In genomic region chr2:35930498-35931149, GRCm38 (mm10) we compare ENCODE assay signal across 7 mouse cellular contexts. TPM values are rescaled to one million over a fixed set of nuclear protein-coding genes. Genes with fewer than 3 reads are reported as not detected.
A peak's percentile ranks its signal among the peaks of the same experiment; 100 is the strongest.
DNase-seq lines count a peak whose midpoint lies in the region; ATAC-seq and TF ChIP-seq lines count a peak whose summit lies in the region.

No protein-coding gene starts in this region.

- no peaks in the 10 kb centered on the region for H3K9me3 ChIP-seq in forebrain, embryonic 16.5 days (ENCODE audit: control insufficient read depth, low read length)
- no peaks in the 10 kb centered on the region for H3K9me3 ChIP-seq in hindbrain, embryonic 14.5 days (ENCODE audit: control insufficient read depth, low read length)
- H3K9me3 ChIP-seq in midbrain, embryonic 11.5 days (ENCODE audit: control insufficient read depth, low read length) = no peaks in the 10 kb centered on the region

- 30% methylated on average over 11 of the region's 11 CpGs for WGBS in forebrain, embryonic 16.5 days
- 35% methylated on average over 11 of the region's 11 CpGs for WGBS in hindbrain, embryonic 14.5 days
- 38% methylated on average over 11 of the region's 11 CpGs for WGBS in midbrain, embryonic 11.5 days

- no peaks in the 10 kb centered on the region for H3K36me3 ChIP-seq in forebrain, embryonic 16.5 days (ENCODE audit: control insufficient read depth, insufficient read depth)
- no peaks in the 10 kb centered on the region for H3K36me3 ChIP-seq in hindbrain, embryonic 14.5 days (replicated peaks; ENCODE audit: control insufficient read depth, insufficient read depth)
- no peaks in the 10 kb centered on the region for H3K36me3 ChIP-seq in midbrain, embryonic 11.5 days (ENCODE audit: control insufficient read depth, insufficient read depth, low read length)

- no peaks in the 10 kb centered on the region for H3K27me3 ChIP-seq in forebrain, embryonic 16.5 days (replicated peaks; ENCODE audit: control insufficient read depth, insufficient read depth, low read length)
- H3K27me3 ChIP-seq in hindbrain, embryonic 14.5 days (ENCODE audit: control insufficient read depth, insufficient read depth, low read length) = no peaks in the 10 kb centered on the region
- H3K27me3 ChIP-seq in midbrain, embryonic 11.5 days (ENCODE audit: control insufficient read depth, insufficient read depth, low read length) = no peaks in the 10 kb centered on the region

- 0 out of 2 replicates have a peak, but pooled peaks cover 2% of the 10 kb centered on the region for H3K4me1 ChIP-seq in forebrain, embryonic 16.5 days (replicated peaks; ENCODE audit: control insufficient read depth, insufficient read depth, low read length)
- H3K4me1 ChIP-seq in hindbrain, embryonic 14.5 days (replicated peaks; ENCODE audit: control insufficient read depth, insufficient read depth, low read length) = no peaks in the 10 kb centered on the region
- H3K4me1 ChIP-seq in midbrain, embryonic 11.5 days (ENCODE audit: control insufficient read depth, insufficient read depth, low read length) = no peaks in the 10 kb centered on the region

- peak; percentile 88 for DNase-seq in NIH3T3 (ENCODE audit: low read depth)
- DNase-seq in brain, embryonic 18.5 days (ENCODE audit: low read depth, low spot score) = peak; percentile 77
- DNase-seq in hindbrain, embryonic 14.5 days (ENCODE audit: low spot score) = peak; percentile 92
- peak; percentile 75 to 82 for DNase-seq in left cerebral cortex, adult 2 months (ENCODE audit: extremely low spot score in 1 of 2, low spot score in 2 of 2)
- peak; percentile 98 for DNase-seq in midbrain, embryonic 11.5 days (ENCODE audit: low spot score, missing footprints)
- peak; percentile 42 to 61 for DNase-seq in spleen, postnatal 14 days (ENCODE audit: low spot score in 2 of 2)

- no peak overlapping the region for H3K9ac ChIP-seq in forebrain, embryonic 16.5 days (replicated peaks; ENCODE audit: low read depth, low read length)
- H3K9ac ChIP-seq in hindbrain, embryonic 14.5 days = no peak overlapping the region
- no peak overlapping the region for H3K9ac ChIP-seq in midbrain, embryonic 11.5 days (ENCODE audit: low read length)

- no peak overlapping the region for H3K4me3 ChIP-seq in forebrain, embryonic 16.5 days (replicated peaks; ENCODE audit: low read length)
- no peak overlapping the region for H3K4me3 ChIP-seq in hindbrain, embryonic 14.5 days (replicated peaks; ENCODE audit: low read length)
- no peak overlapping the region for H3K4me3 ChIP-seq in left cerebral cortex, adult 2 months
- no peak overlapping the region for H3K4me3 ChIP-seq in midbrain, embryonic 11.5 days (ENCODE audit: low read depth, low read length)

- ATAC-seq in forebrain, embryonic 16.5 days = peak; percentile 75
- peak; percentile 43; the same call in 1 of the 2 replicates for ATAC-seq in hindbrain, embryonic 14.5 days (ENCODE audit: low FRiP score)
- ATAC-seq in midbrain, embryonic 11.5 days (ENCODE audit: low FRiP score) = no peak; the same call in 1 of the 2 replicates

- no peak overlapping the region for H3K27ac ChIP-seq in forebrain, embryonic 16.5 days (ENCODE audit: low read length)
- H3K27ac ChIP-seq in hindbrain, embryonic 14.5 days = no peak overlapping the region
- H3K27ac ChIP-seq in left cerebral cortex, adult 2 months = no peak overlapping the region
- no peak overlapping the region for H3K27ac ChIP-seq in midbrain, embryonic 11.5 days (ENCODE audit: low read depth, low read length)

- TF ChIP-seq CTCF in left cerebral cortex, adult 2 months (IDR thresholded peaks at IDR 0.05) = peak; percentile 79

- intact Hi-C loops in left cerebral cortex, adult 2 months (cut with DNase I) = loop anchor here (1.0 kb wide), 1 partner anchor 385 kb away; no protein-coding TSS in a partner anchor

- H3K4me2 ChIP-seq in forebrain, embryonic 16.5 days (ENCODE audit: low read length) = no peak overlapping the region
- H3K4me2 ChIP-seq in hindbrain, embryonic 14.5 days (replicated peaks) = no peak overlapping the region
- no peak overlapping the region for H3K4me2 ChIP-seq in midbrain, embryonic 11.5 days

RNA-seq across cellular contexts. Expression of gene Ttll11, which starts 49.1 kb away (rescaled TPM):
- polyA plus RNA-seq in forebrain, embryonic 16.5 days (2015; fragmentation: Nextera tagmentation; extraction: Ambion mirVana) = 2.5 and 3.2 TPM in 2 replicates
- polyA plus RNA-seq in hindbrain, embryonic 14.5 days (2014; fragmentation: Nextera tagmentation; extraction: Ambion mirVana) = 6.6 and 7.9 TPM in 2 replicates
- total RNA-seq in left cerebral cortex, adult 2 months (2021) = 10 to 100 TPM; 40.2 to 42.2 TPM
- 1.9 and 3.0 TPM in 2 replicates for polyA plus RNA-seq in midbrain, embryonic 11.5 days (2014; fragmentation: Nextera tagmentation; extraction: Ambion mirVana)
